Mouse (Mus musculus) bone marrow, adult 2 months (tissue): ENCODE measurements around the gene Tmem170b. TPM values are rescaled to one million over a fixed set of nuclear protein-coding genes. Genes with fewer than 3 reads are reported as not detected.

Experiments
- H3K27ac ChIP-seq: fragments of 200-500 bp; 2 replicates; pipeline ENCODE4 v1.5.1; 2012; ENCODE audit warnings: low read depth, mild to moderate bottlenecking, control low read depth, inconsistent platforms, low read length; ENCODE audit not compliant: control insufficient read depth, poor library complexity, insufficient read depth
- H3K4me1 ChIP-seq: fragments of 200-500 bp; 2 replicates; pipeline ENCODE4 v1.6.1; 2011; ENCODE audit warnings: low read length; ENCODE audit not compliant: control insufficient read depth, insufficient read depth
- H3K4me3 ChIP-seq: fragments of 200-500 bp; replicated peaks from 2 replicates; pipeline ENCODE3; 2011; ENCODE audit warnings: mild to moderate bottlenecking, low read depth, low read length, control low read depth; ENCODE audit not compliant: control insufficient read depth
- CTCF ChIP-seq: fragments of 200-500 bp; IDR thresholded peaks from 2 replicates; pipeline ENCODE4 v1.5.1; 2011; ENCODE audit warnings: low read length, control low read depth; ENCODE audit not compliant: control insufficient read depth, insufficient read depth
- POLR2A ChIP-seq: fragments of 200-500 bp; IDR thresholded peaks from 2 replicates; pipeline ENCODE4 v1.6.1; 2011; ENCODE audit warnings: low read depth, mild to moderate bottlenecking, control low read depth, low read length, borderline replicate concordance; ENCODE audit not compliant: control insufficient read depth
- WGBS: fragments of 180-500 bp; shearing (Covaris S2); methylation state at CpG from one replicate; pipeline ENCODE4 v1.1.7; 2018; 5-methylcytosine and 5-hydroxymethylcytosine counted together
- polyA plus RNA-seq: library from polyadenylated mRNA; stranded (reverse); fragments of >200 nt; gene quantifications from 2 replicates; pipeline ENCODE4 v1.2.4, GENCODE M21; 2011; ENCODE audit warnings: low replicate concordance; ENCODE audit not compliant: missing spikeins, insufficient read depth, insufficient read length

Tmem170b gene
- polyA plus RNA-seq, 1 experiment: 7.1 TPM

- no peak for TF ChIP-seq POLR2A
- TF ChIP-seq CTCF: no peak
- WGBS: 80% methylated on average over 9 of the region's 9 CpGs
Observed at GRCm38 (mm10) chr13:41675966-41676835, 70.5 kb downstream of the Tmem170b start.

DNA sequence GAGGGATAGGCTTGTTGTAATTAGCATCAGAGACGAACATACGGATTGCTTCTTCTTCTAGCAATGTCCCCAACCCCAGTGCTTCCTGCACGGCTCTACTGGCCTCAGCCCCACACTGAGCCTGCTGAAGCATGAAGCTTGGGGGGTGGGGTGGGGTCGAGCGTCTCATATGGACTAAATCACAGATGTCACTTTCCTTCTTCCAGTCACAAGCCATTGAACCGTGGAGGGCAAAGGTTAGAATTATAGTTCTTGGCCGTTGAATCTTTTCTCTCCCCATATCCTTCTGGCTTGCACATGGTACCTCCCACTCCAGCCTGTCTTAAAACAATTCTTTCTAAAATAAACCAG is 71.1 kb downstream of the Tmem170b start:
- no peak overlapping the region for H3K27ac ChIP-seq
- WGBS: 80% methylated on average over 7 of the region's 7 CpGs

More at GRCm38 (mm10) chr13:41675966-41676835, 70.5 kb downstream of the Tmem170b start:
- Histone ChIP-seq H3K4me1 (no peaks in the 10 kb centered on the region), H3K4me3 (no peak overlapping the region), H3K27ac (no peak overlapping the region)

GRCm38 (mm10) chr13:41680854-41681549 is 75.3 kb downstream of the Tmem170b start:
- H3K4me1 ChIP-seq: no peaks in the 10 kb centered on the region
- H3K27ac ChIP-seq: no peak overlapping the region
- 80% methylated on average over 12 of the region's 12 CpGs for WGBS
- H3K4me3 ChIP-seq: no peak overlapping the region
- TF ChIP-seq CTCF: no peak
- TF ChIP-seq POLR2A: no peak

More for the DNA sequence above, 71.1 kb downstream of the Tmem170b start:
- Histone ChIP-seq H3K4me3 (no peak overlapping the region), H3K4me1 (no peaks in the 10 kb centered on the region)
- no peak for TF ChIP-seq POLR2A
- TF ChIP-seq CTCF: no peak

GRCm38 (mm10) chr13:41682341-41683119 is 76.8 kb downstream of the Tmem170b start:
- H3K27ac ChIP-seq: no peak overlapping the region
- WGBS: 78% methylated on average over 12 of the region's 12 CpGs
- H3K4me1 ChIP-seq: no peaks in the 10 kb centered on the region
- no peak overlapping the region for H3K4me3 ChIP-seq
- TF ChIP-seq CTCF: no peak
- no peak for TF ChIP-seq POLR2A

DNA sequence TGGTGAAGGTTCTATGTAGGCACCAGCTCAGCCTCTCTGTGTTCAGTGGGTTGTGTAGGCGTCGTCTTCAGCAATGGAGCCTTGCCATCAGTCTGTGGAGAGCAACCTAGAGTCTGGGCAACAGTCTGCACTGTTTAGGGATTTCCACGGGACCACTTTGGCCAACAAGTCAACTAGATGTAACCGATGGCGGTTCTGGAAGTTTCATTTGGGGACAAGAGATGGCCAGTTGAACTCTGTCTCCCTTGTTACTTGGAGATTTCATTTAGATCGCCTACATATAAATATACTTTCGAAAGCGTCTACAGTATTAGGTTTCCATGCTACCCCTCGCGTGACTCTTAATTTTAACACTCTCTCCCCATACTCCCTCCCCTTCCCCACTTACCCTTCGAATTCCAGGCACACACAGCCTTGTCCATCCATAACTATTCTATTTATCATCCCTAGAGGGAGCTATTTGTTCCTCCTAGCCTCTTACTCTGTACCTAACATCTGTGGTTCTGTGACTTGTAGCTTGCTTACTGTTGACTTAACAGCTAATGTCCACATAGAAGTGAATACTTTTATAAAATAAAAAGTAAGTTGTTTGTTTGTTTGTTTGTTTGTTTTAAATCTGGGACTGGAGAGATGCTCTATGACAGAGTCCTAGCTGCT is 77.8 kb downstream of the Tmem170b start:
- H3K27ac ChIP-seq: no peak overlapping the region
- H3K4me3 ChIP-seq: no peak overlapping the region
- H3K4me1 ChIP-seq: no peaks in the 10 kb centered on the region
- 78% methylated on average over 11 of the region's 11 CpGs for WGBS
- TF ChIP-seq CTCF: no peak

- TF ChIP-seq CTCF (no peak), POLR2A (no peak)
- Histone ChIP-seq H3K4me1 (no peaks in the 10 kb centered on the region), H3K27ac (no peak overlapping the region), H3K4me3 (no peak overlapping the region)
- WGBS: 87% methylated on average over 11 of the region's 11 CpGs
Observed at GRCm38 (mm10) chr13:41685499-41685898, 79.8 kb downstream of the Tmem170b start.

GRCm38 (mm10) chr13:41689055-41689454 is 83.3 kb downstream of the Tmem170b start:
- H3K27ac ChIP-seq: no peak overlapping the region
- H3K4me3 ChIP-seq: no peak overlapping the region
- TF ChIP-seq CTCF (no peak), POLR2A (no peak)
- WGBS: 73% methylated on average over 6 of the region's 6 CpGs
- H3K4me1 ChIP-seq: no peaks in the 10 kb centered on the region
